Mouse (Mus musculus) ES-Bruce4 (cell line): Measurements from ENCODE around the gene Slc22a23. TPM values are rescaled to one million over a fixed set of nuclear protein-coding genes. Genes with fewer than 3 reads are reported as not detected.

ENCODE experiments used
- H3K27ac ChIP-seq: 2 replicates; pipeline ENCODE4 v1.5.1; 2012; ENCODE audit warnings: low read length, inconsistent platforms; ENCODE audit not compliant: insufficient read depth
- H3K27me3 ChIP-seq: 2 replicates; pipeline ENCODE4 v1.6.1; 2012; ENCODE audit warnings: mild to moderate bottlenecking, low read length, inconsistent platforms; ENCODE audit not compliant: control insufficient read depth, poor library complexity, insufficient read depth, severe bottlenecking
- H3K36me3 ChIP-seq: 2 replicates; pipeline ENCODE4 v1.6.1; 2012; ENCODE audit warnings: inconsistent platforms, mild to moderate bottlenecking, low read length, moderate library complexity; ENCODE audit not compliant: control insufficient read depth, poor library complexity, insufficient read depth, severe bottlenecking
- H3K4me1 ChIP-seq: one replicate; pipeline ENCODE4 v1.8.1; 2011; ENCODE audit warnings: low read length; ENCODE audit not compliant: control insufficient read depth, insufficient read depth
- H3K4me3 ChIP-seq: 2 replicates; pipeline ENCODE4 v1.5.1; 2011; ENCODE audit warnings: low read depth, mild to moderate bottlenecking, low read length
- H3K9ac ChIP-seq: 2 replicates; pipeline ENCODE4 v1.6.1; 2012; ENCODE audit warnings: low read depth, mild to moderate bottlenecking, inconsistent platforms; ENCODE audit not compliant: poor library complexity, severe bottlenecking
- H3K9me3 ChIP-seq: replicated peaks from 2 replicates; pipeline ENCODE4 v1.6.1; 2012; ENCODE audit warnings: mild to moderate bottlenecking, low read length, inconsistent platforms; ENCODE audit not compliant: control insufficient read depth, poor library complexity, insufficient read depth, severe bottlenecking
- CTCF ChIP-seq: IDR thresholded peaks from one replicate; pipeline ENCODE4 v1.8.1; 2011; ENCODE audit warnings: low read depth, low read length
- EP300 ChIP-seq: IDR thresholded peaks from 2 replicates; pipeline ENCODE4 v1.6.1; 2011; ENCODE audit warnings: low read depth, low read length; ENCODE audit not compliant: insufficient read depth
- POLR2A ChIP-seq: IDR thresholded peaks from one replicate; pipeline ENCODE4 v1.8.1; 2011; ENCODE audit warnings: low read length; ENCODE audit not compliant: insufficient read depth
- polyA plus RNA-seq: library from polyadenylated mRNA; stranded (reverse); fragments of >200 nt; gene quantifications from 2 replicates; pipeline ENCODE4 v1.2.4, GENCODE M21; 2011; ENCODE audit warnings: low read depth; ENCODE audit not compliant: missing spikeins, insufficient read depth, insufficient read length

Slc22a23 gene
- polyA plus RNA-seq, 1 experiment, result 18.4 TPM

DNA sequence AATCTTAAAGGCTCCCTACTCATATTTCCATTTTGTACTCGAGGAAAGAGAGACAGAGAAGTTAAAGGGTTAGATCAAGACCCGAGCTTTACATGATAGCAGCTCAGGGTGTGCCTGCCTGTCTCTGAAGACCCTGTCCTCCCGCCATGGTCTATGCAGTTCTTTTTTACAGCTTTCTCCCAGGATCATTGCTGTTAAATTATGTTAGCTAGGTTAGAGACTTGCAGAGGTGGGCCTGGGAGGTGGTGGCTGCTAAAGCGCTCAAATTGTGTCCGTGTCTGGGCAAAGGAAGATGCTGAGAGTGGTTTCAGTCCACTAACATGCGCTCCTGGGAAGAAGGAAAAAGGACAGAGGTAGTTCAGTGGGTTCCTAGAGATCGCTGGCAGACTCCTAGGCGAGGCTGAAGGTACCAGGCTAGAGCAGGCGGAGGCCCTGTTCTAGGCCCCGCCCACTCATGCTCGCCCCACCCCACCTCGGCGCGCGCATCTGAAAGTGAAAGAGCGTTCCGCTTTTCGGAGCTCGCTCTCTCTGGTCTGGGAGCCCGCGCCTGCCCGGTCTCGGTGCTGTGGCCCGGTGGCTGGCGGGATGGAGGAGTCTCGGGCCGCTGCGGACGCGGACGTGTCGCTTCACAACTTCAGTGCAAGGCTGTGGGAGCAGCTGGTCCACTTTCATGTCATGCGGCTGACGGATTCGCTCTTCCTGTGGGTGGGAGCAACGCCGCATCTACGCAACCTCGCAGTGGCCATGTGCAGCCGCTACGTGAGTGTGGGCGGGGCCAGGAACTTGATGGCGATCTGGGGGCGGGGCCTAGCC, 182.3 kb downstream of the Slc22a23 start, which contains the start of gene Psmg4:
Gene Psmg4, plus strand, starts transcription at position 474 of the 813 bp plus-strand sequence.
- H3K9ac ChIP-seq, result peak within 1 kb of the TSS; percentile 53
- H3K36me3 ChIP-seq, result peaks cover 6% of the 10 kb centered on the region
- peaks cover 11% of the 10 kb centered on the region for H3K9me3 ChIP-seq
- peak within 1 kb of the TSS; percentile 83 for H3K27ac ChIP-seq
- peak within 1 kb of the TSS; percentile 86 for H3K4me3 ChIP-seq
- no peaks in the 10 kb centered on the region for H3K27me3 ChIP-seq
- H3K4me1 ChIP-seq, result no peaks in the 10 kb centered on the region
- TF ChIP-seq CTCF (no peak), POLR2A (peak; percentile 40)

DNA sequence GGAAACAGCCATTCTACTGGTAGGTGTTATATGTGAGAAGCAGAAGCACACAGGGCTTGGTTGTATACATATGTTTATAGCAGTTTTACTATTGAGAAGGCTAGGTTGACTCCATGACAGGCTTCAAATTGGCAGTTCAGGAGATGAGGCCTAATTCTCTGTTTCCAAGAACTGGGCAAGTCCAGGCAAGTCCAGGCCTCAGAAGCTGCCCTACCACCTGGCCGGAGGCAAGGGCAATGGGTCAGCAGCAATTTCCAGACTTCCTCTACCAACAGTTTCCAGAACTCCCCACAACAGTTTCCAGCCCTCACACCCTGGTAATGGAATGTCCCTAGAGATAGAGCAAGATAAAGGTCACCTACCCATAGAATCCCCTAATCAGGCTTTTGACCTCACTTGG, 185.1 kb downstream of the Slc22a23 start:
- peak overlapping the region; percentile 64 for H3K27ac ChIP-seq
- H3K27me3 ChIP-seq, result no peaks in the 10 kb centered on the region
- 0 out of 2 replicates have a peak, but pooled peaks cover under 1% of the 10 kb centered on the region for H3K9me3 ChIP-seq
- no peak overlapping the region for H3K9ac ChIP-seq
- H3K36me3 ChIP-seq, result no peaks in the 10 kb centered on the region
- TF ChIP-seq EP300, result peak; percentile 86
- TF ChIP-seq POLR2A, result no peak
- no peak overlapping the region for H3K4me3 ChIP-seq
- H3K4me1 ChIP-seq, result no peaks in the 10 kb centered on the region

DNA sequence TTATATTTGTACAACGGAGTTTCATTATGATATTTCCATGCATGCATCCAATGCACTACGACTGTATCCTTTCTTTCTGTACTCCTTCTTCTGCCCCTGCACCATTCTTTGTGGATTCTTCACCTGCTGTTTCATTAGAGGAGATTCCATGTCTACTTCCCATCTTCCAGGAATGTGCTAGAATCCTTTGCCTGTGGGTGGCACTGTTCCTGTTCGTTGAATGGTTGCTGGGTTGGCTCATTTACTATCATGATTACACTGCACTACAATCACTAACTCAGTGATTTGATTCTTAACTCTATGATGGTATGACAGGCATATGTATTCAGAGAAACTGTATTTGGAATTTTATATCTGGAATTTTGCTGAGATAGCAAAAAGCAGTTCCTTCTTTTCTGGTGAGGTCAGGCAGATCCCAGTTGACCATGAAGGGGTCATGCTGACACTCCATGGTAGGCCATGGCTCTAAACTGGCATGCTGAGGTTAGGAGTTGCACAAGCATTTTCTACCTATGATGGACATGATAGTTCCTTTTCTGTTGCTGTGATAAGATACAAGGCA, 187.3 kb downstream of the Slc22a23 start:
- H3K36me3 ChIP-seq, result no peaks in the 10 kb centered on the region
- H3K9me3 ChIP-seq, result no peaks in the 10 kb centered on the region
- H3K9ac ChIP-seq, result 0 out of 2 replicates have a peak overlapping the region, but pooled peaks have one; percentile 52
- no peaks in the 10 kb centered on the region for H3K27me3 ChIP-seq
- H3K4me1 ChIP-seq, result peaks cover 5% of the 10 kb centered on the region
- peak overlapping the region; percentile 94 for H3K27ac ChIP-seq
- TF ChIP-seq POLR2A (no peak), EP300 (no peak), CTCF (no peak)
- H3K4me3 ChIP-seq, result no peak overlapping the region

GRCm38 (mm10) chr13:34156840-34157185, 188.2 kb downstream of the Slc22a23 start:
- Histone ChIP-seq H3K9me3 (no peaks in the 10 kb centered on the region), H3K4me1 (peaks cover 7% of the 10 kb centered on the region), H3K36me3 (no peaks in the 10 kb centered on the region), H3K9ac (peak overlapping the region; percentile 52), H3K27ac (peak overlapping the region; percentile 94), H3K4me3 (peak overlapping the region; percentile 10), H3K27me3 (no peaks in the 10 kb centered on the region)
- TF ChIP-seq EP300 (no peak), CTCF (no peak), POLR2A (no peak)

DNA sequence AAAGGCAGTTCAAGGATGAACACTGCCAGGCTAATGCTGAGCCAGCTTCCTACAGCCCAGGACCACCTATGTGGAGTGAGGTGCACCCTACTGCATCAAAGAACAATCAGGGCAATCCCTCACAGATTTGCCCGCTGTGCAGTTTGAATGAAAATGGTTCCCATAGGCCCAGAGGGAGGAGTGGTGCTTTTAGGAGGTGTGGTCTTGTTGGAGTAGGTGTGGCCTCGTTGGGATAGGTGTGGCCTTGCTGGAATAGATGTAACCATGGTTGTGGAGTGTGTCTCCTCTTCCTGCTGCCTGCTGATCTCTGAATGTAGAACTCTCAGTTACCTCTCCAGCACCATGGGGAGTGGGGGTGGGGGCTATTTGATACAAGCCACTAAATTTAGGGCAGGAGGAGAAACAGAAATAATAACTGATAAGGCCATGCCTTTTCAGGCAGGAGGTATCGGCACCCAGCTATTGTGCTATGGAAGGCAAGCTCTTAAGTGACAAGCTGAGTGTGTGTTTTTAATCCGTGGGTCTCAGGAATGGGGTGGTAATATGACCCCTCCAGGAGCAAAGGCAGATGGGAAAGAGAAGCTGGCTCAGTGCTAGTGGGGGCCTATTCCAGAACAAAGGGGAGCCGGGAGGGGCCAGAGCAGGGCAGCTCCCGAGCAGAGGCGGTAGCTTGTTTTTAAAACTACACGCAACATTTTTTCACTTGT, 188.7 kb downstream of the Slc22a23 start:
- peak overlapping the region; percentile 52 for H3K9ac ChIP-seq
- H3K9me3 ChIP-seq, result no peaks in the 10 kb centered on the region
- H3K27me3 ChIP-seq, result no peaks in the 10 kb centered on the region
- peak; percentile 85 for TF ChIP-seq EP300
- TF ChIP-seq POLR2A, result peak; percentile 5
- no peak for TF ChIP-seq CTCF
- peak overlapping the region; percentile 94 for H3K27ac ChIP-seq
- no peaks in the 10 kb centered on the region for H3K36me3 ChIP-seq
- peaks cover 7% of the 10 kb centered on the region for H3K4me1 ChIP-seq
- peak overlapping the region; percentile 32 for H3K4me3 ChIP-seq

DNA sequence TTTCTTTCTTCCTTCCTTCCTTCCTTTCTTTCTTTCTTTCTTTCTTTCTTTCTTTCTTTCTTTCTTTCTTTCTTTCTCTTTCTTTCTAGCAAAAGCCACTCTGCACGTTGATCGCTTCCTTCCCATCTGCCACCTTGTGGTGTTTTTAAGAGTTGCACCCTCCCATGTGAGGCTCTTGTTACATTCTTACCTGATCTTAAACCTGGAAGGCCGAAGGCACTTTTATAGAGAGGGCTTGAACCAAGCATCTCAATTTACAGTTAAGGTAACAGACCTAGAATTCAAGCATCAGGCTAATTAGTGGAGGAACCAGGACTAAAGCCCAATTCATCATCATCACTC, 190.1 kb downstream of the Slc22a23 start:
- TF ChIP-seq POLR2A (no peak), CTCF (no peak)
- Histone ChIP-seq H3K27ac (peak overlapping the region; percentile 84), H3K9me3 (no peaks in the 10 kb centered on the region), H3K9ac (peak overlapping the region; percentile 70), H3K27me3 (no peaks in the 10 kb centered on the region), H3K36me3 (no peaks in the 10 kb centered on the region), H3K4me1 (peaks cover 7% of the 10 kb centered on the region), H3K4me3 (no peak overlapping the region)
